Comparison of ENCODE assay signal across 23 mouse cellular contexts in genomic region chr9:87055547-87056235, GRCm38 (mm10). TPM values are rescaled to one million over a fixed set of nuclear protein-coding genes. Genes with fewer than 3 reads are reported as not detected.
"Had no signal": no experiment of that assay in that cellular context is flagged by ENCODE, and none has a peak within 500 bp of the region (broad histone marks: within the 10 kb centered on the region; RNA-seq: fewer than 3 reads in every experiment).

No protein-coding gene starts in this region.

- H3K4me2 ChIP-seq: limb, embryonic 13.5 days; liver, embryonic 12.5 days; liver, embryonic 15.5 days; lung, embryonic 15.5 days; midbrain, embryonic 11.5 days had no signal

- DNase-seq: kidney, adult 2 months; kidney, postnatal 25 days; layer of hippocampus, adult 9-11 months; liver; lung, adult 18-20 months; lung, postnatal 14 days; lung, postnatal 4 days; midbrain, embryonic 14.5 days; thymus, postnatal 25 days had no signal

- H3K4me3 ChIP-seq: layer of hippocampus, adult 2 months; limb, embryonic 10.5 days; limb, embryonic 13.5 days; liver, embryonic 12.5 days; liver, embryonic 15.5 days; lung, embryonic 15.5 days had no signal

- H3K4me1 ChIP-seq: limb, embryonic 10.5 days; limb, embryonic 13.5 days; liver, embryonic 12.5 days; liver, embryonic 15.5 days; lung, embryonic 15.5 days had no signal

- H3K9me3 ChIP-seq: limb, embryonic 10.5 days; limb, embryonic 13.5 days; liver, embryonic 12.5 days; liver, embryonic 15.5 days; lung, embryonic 15.5 days had no signal

- H3K27ac ChIP-seq: kidney, postnatal 0 days; layer of hippocampus, adult 2 months; limb, embryonic 10.5 days; limb, embryonic 13.5 days; liver, embryonic 12.5 days; liver, embryonic 15.5 days; lung, embryonic 15.5 days; stomach, postnatal 0 days had no signal

- H3K27me3 ChIP-seq: limb, embryonic 13.5 days; liver, embryonic 12.5 days; liver, embryonic 15.5 days; lung, embryonic 15.5 days had no signal

- H3K9ac ChIP-seq: limb, embryonic 13.5 days; liver, embryonic 12.5 days; liver, embryonic 15.5 days; lung, embryonic 15.5 days had no signal

- ATAC-seq: intestine, postnatal 0 days; liver, embryonic 12.5 days had no signal

RNA-seq across cellular contexts. Expression of gene Ripply2, which starts 40.4 kb away (rescaled TPM):
- total RNA-seq: megakaryocyte progenitor cell, adult 5-6 weeks; megakaryocyte-erythroid progenitor cell, adult 5-6 weeks had no signal
- polyA plus RNA-seq: intestine, postnatal 0 days; kidney, adult 2 months; large intestine, adult 2 months; limb, embryonic 13.5 days; liver, embryonic 12.5 days; liver, embryonic 15.5 days; lung, embryonic 15.5 days; thymus, postnatal 0 days had no signal
